Mouse (Mus musculus): ENCODE data around the gene Lyar. TPM values are rescaled to one million over a fixed set of nuclear protein-coding genes. Genes with fewer than 3 reads are reported as not detected.

Gene Lyar
- polyA plus RNA-seq, 1 experiment from 2014 or later: 38.6 TPM

DNA sequence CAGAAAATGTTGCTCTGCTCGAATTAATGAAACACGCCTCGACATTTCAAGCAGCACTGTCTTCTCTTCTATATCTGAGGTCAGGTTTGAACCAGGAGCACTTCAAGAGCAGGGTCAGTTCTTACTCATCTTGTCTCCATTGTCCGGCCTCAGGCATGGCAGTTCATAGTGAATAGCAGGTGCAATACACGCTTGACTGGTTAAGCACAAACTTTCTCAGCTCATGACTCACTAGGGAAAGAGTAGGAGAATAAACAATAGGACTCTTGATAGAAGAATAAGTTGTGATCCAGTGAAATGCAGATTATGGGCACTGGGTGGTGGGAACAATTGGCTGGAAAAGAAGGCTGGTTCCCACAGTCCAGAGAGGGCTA, 38.5 kb downstream of the Lyar start:
- ATAC-seq: no peak
- no peaks in the 10 kb centered on the region for H3K27me3 ChIP-seq (ENCODE audit: insufficient read depth, low read length)
- peaks cover 15% of the 10 kb centered on the region for H3K36me3 ChIP-seq (replicated peaks; ENCODE audit: insufficient read depth, low read length)
- TF ChIP-seq CTCF (IDR thresholded peaks at IDR 0.05; ENCODE audit: low read depth) (no peak), EP300 (IDR thresholded peaks at IDR 0.05; ENCODE audit: low read depth) (no peak)
- no peak overlapping the region for H3K4me3 ChIP-seq (ENCODE audit: low read depth, low read length)
- no peak overlapping the region for H3K27ac ChIP-seq (ENCODE audit: low read depth)
- no peak for DNase-seq
- 90% methylated on average over 5 of the region's 5 CpGs for WGBS (ENCODE audit: insufficient replicate concordance)
- no peak overlapping the region for H3K9ac ChIP-seq (replicated peaks)
- no peaks in the 10 kb centered on the region for H3K9me3 ChIP-seq (ENCODE audit: low read length)
- peaks cover 7% of the 10 kb centered on the region for H3K4me1 ChIP-seq (ENCODE audit: insufficient read depth)
- H3K4me2 ChIP-seq (ENCODE audit: low read depth, low read length): no peak overlapping the region

- no peak for DNase-seq
- WGBS (ENCODE audit: insufficient replicate concordance): 27% methylated on average over 9 of the region's 9 CpGs
- H3K27me3 ChIP-seq (ENCODE audit: insufficient read depth, low read length): no peaks in the 10 kb centered on the region
- H3K9ac ChIP-seq (replicated peaks): peak overlapping the region; percentile 76
- H3K4me1 ChIP-seq (ENCODE audit: insufficient read depth): peaks cover 7% of the 10 kb centered on the region
- TF ChIP-seq EP300 (IDR thresholded peaks at IDR 0.05; ENCODE audit: low read depth): no peak
- TF ChIP-seq CTCF (IDR thresholded peaks at IDR 0.05; ENCODE audit: low read depth): no peak
- H3K4me2 ChIP-seq (ENCODE audit: low read depth, low read length): peak overlapping the region; percentile 85
- peak overlapping the region; percentile 74 for H3K4me3 ChIP-seq (ENCODE audit: low read depth, low read length)
- no peak for ATAC-seq
- H3K36me3 ChIP-seq (replicated peaks; ENCODE audit: insufficient read depth, low read length): peaks cover 16% of the 10 kb centered on the region
- no peaks in the 10 kb centered on the region for H3K9me3 ChIP-seq (ENCODE audit: low read length)
- H3K27ac ChIP-seq (ENCODE audit: low read depth): peak overlapping the region; percentile 85
These were observed 39.3 kb downstream of the Lyar start for GRCm38 (mm10) chr5:38259455-38260106.

DNA sequence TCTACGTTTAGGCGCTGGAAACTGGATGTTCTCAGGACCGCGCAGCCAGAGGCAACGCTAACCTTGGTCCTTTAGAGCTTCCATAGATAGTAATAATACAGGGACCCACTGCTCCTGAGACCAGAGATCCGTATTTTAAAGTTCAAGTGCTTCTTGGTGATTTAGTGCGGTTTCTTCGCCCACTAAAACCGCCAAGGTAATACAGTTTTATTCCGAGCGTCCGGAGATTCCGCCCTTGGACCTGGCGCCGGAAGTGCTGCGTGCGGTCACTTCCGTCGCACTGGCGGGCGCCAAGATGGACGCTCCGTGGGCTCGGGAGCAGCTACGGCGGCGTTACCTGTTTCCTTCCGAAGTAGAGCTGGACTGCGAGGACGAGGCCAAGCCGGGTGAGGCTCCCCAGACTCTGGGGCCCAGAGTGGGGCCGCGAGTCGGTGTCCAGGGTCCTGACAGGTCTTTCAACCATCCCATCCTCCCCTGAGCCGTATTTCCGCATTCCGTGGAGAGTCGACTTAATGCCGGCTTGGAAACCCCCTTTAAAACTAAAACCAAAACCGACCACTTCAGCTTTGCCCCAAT, 39.9 kb downstream of the Lyar start, which contains the start of gene Tmem128:
Gene Tmem128, plus strand, starts transcription at position 79 of the 576 bp plus-strand sequence.
- Histone ChIP-seq H3K27me3 (ENCODE audit: insufficient read depth, low read length) (no peaks in the 10 kb centered on the region), H3K9me3 (ENCODE audit: low read length) (no peaks in the 10 kb centered on the region), H3K9ac (replicated peaks) (peak within 1 kb of the TSS; percentile 76), H3K4me3 (ENCODE audit: low read depth, low read length) (peak within 1 kb of the TSS; percentile 74), H3K4me1 (ENCODE audit: insufficient read depth) (peaks cover 7% of the 10 kb centered on the region), H3K36me3 (replicated peaks; ENCODE audit: insufficient read depth, low read length) (peaks cover 22% of the 10 kb centered on the region), H3K27ac (ENCODE audit: low read depth) (peak within 1 kb of the TSS; percentile 85), H3K4me2 (ENCODE audit: low read depth, low read length) (peak within 1 kb of the TSS; percentile 85)
- no peak for TF ChIP-seq CTCF (IDR thresholded peaks at IDR 0.05; ENCODE audit: low read depth)
- TF ChIP-seq EP300 (IDR thresholded peaks at IDR 0.05; ENCODE audit: low read depth): peak; percentile 30; the same call in 1 of the 2 replicates
- DNase-seq (peak; percentile 76), ATAC-seq (peak; percentile 84)
- WGBS (ENCODE audit: insufficient replicate concordance): under 1% methylated on average over 40 of the region's 40 CpGs

DNA sequence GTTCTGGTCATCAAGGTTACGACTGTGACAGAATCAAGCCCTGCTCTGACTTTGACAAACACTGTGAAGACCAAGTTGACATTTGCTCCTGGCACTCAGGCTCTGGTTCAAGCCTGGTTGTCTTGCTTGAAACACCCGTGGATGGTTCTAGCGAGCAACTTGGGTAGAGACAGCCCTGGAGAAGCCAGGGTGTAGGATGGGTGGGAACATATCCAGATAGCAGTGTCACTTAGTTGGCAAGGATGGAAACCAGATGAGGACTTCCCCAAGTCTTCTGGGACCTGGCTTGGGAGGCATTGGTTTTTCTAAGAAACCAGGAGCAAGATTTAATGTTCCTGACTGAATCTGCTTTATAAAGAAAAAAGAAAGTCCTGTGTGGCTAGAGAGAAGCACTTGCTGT, 50.7 kb downstream of the Lyar start:
- 81% methylated on average over 3 of the region's 3 CpGs for WGBS (ENCODE audit: insufficient replicate concordance)
- Histone ChIP-seq H3K36me3 (replicated peaks; ENCODE audit: insufficient read depth, low read length) (peaks cover 38% of the 10 kb centered on the region), H3K9ac (replicated peaks) (no peak overlapping the region), H3K9me3 (ENCODE audit: low read length) (no peaks in the 10 kb centered on the region), H3K27ac (ENCODE audit: low read depth) (no peak overlapping the region), H3K4me1 (ENCODE audit: insufficient read depth) (no peaks in the 10 kb centered on the region), H3K4me3 (ENCODE audit: low read depth, low read length) (no peak overlapping the region), H3K4me2 (ENCODE audit: low read depth, low read length) (no peak overlapping the region), H3K27me3 (ENCODE audit: insufficient read depth, low read length) (peaks cover 13% of the 10 kb centered on the region)
- no peak for DNase-seq
- ATAC-seq: no peak
- TF ChIP-seq EP300 (IDR thresholded peaks at IDR 0.05; ENCODE audit: low read depth): no peak

DNA sequence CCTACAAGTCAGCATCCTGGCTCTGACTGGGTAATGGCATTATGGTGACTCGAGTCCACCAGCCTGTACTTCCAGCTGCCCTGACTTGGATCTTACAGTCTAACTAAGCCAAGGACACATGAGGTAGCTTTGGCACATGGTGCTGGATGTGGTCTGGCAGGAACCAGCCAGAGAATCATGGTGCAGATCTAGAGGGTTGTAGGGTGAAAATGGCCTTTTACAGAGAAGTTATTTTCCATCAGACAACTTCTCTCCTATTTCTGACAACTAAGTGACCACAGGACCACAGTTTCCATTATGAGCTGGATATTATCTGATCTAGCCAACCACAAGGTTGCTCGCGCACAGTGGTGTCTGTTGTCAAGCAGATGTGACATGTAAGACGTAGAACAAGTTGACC, 53.6 kb downstream of the Lyar start:
- WGBS (ENCODE audit: insufficient replicate concordance): 51% methylated on average over 4 of the region's 4 CpGs

GRCm38 (mm10) chr5:38275771-38276170, 55.5 kb downstream of the Lyar start, which contains the start of gene Otop1:
Gene Otop1, plus strand, starts transcription at chr5:38275972.
- WGBS (ENCODE audit: insufficient replicate concordance): 21% methylated on average over 4 of the region's 4 CpGs
- no peak for DNase-seq
- Histone ChIP-seq H3K27me3 (ENCODE audit: insufficient read depth, low read length) (peaks cover 45% of the 10 kb centered on the region), H3K4me2 (ENCODE audit: low read depth, low read length) (no peak within 1 kb of the TSS), H3K36me3 (replicated peaks; ENCODE audit: insufficient read depth, low read length) (peaks cover 10% of the 10 kb centered on the region; the same call in 1 of the 2 replicates), H3K9me3 (ENCODE audit: low read length) (no peaks in the 10 kb centered on the region), H3K9ac (replicated peaks) (no peak within 1 kb of the TSS), H3K4me1 (ENCODE audit: insufficient read depth) (no peaks in the 10 kb centered on the region), H3K4me3 (ENCODE audit: low read depth, low read length) (no peak within 1 kb of the TSS), H3K27ac (ENCODE audit: low read depth) (no peak within 1 kb of the TSS)
- no peak for ATAC-seq
- TF ChIP-seq EP300 (IDR thresholded peaks at IDR 0.05; ENCODE audit: low read depth) (no peak), CTCF (IDR thresholded peaks at IDR 0.05; ENCODE audit: low read depth) (no peak)

More for the DNA sequence above, 53.6 kb downstream of the Lyar start:
- no peak overlapping the region for H3K9ac ChIP-seq (replicated peaks)
- no peak overlapping the region for H3K4me2 ChIP-seq (ENCODE audit: low read depth, low read length)
- no peak for ATAC-seq
- H3K9me3 ChIP-seq (ENCODE audit: low read length): no peaks in the 10 kb centered on the region
- no peak overlapping the region for H3K27ac ChIP-seq (ENCODE audit: low read depth)
- H3K4me3 ChIP-seq (ENCODE audit: low read depth, low read length): no peak overlapping the region
- no peak for TF ChIP-seq CTCF (IDR thresholded peaks at IDR 0.05; ENCODE audit: low read depth)
- TF ChIP-seq EP300 (IDR thresholded peaks at IDR 0.05; ENCODE audit: low read depth): no peak
- peaks cover 16% of the 10 kb centered on the region; the same call in 1 of the 2 replicates for H3K36me3 ChIP-seq (replicated peaks; ENCODE audit: insufficient read depth, low read length)
- no peak for DNase-seq
- no peaks in the 10 kb centered on the region for H3K4me1 ChIP-seq (ENCODE audit: insufficient read depth)
- peaks cover 38% of the 10 kb centered on the region for H3K27me3 ChIP-seq (ENCODE audit: insufficient read depth, low read length)

Measured in liver, postnatal 0 days (tissue).